Mouse (Mus musculus): ENCODE measurements at regions not wholly inside any gene's neighbourhood (a gene's known extent, or its start where the extent isn't known, plus 50 kb on each side); places are given as distances from the start of the nearest gene placed in this dataset.

GRCm38 (mm10) chr12:26559560-26559959, 90.6 kb downstream of the Cmpk2 start:
- Histone ChIP-seq H3K36me3 (ENCODE audit: control insufficient read depth, insufficient read depth, low read length) (no peaks in the 10 kb centered on the region), H3K27ac (ENCODE audit: insufficient read depth, low read length) (no peak overlapping the region), H3K4me1 (ENCODE audit: control insufficient read depth, insufficient read depth, insufficient read length) (no peaks in the 10 kb centered on the region), H3K27me3 (ENCODE audit: control insufficient read depth, insufficient read depth, low read length) (no peaks in the 10 kb centered on the region), H3K4me3 (ENCODE audit: extremely low read depth, insufficient read depth, insufficient read length) (no peak overlapping the region)
- WGBS = 72% methylated on average over 3 of the region's 3 CpGs
- no peak for TF ChIP-seq POLR2A (IDR thresholded peaks at IDR 0.05; ENCODE audit: low read depth, low read length)
- TF ChIP-seq CTCF (IDR thresholded peaks at IDR 0.05; ENCODE audit: extremely low read depth, insufficient read depth, insufficient read length, insufficient replicate concordance) = no peak
- DNase-seq (ENCODE audit: low read depth in 1 of 2, low spot score in 2 of 2) = no peak

GRCm38 (mm10) chr12:26557411-26557810, 88.4 kb downstream of the Cmpk2 start:
- TF ChIP-seq POLR2A (IDR thresholded peaks at IDR 0.05; ENCODE audit: low read depth, low read length) = no peak
- no peak for TF ChIP-seq CTCF (IDR thresholded peaks at IDR 0.05; ENCODE audit: extremely low read depth, insufficient read depth, insufficient read length, insufficient replicate concordance)
- Histone ChIP-seq H3K36me3 (ENCODE audit: control insufficient read depth, insufficient read depth, low read length) (no peaks in the 10 kb centered on the region), H3K27ac (ENCODE audit: insufficient read depth, low read length) (no peak overlapping the region), H3K4me3 (ENCODE audit: extremely low read depth, insufficient read depth, insufficient read length) (no peak overlapping the region), H3K27me3 (ENCODE audit: control insufficient read depth, insufficient read depth, low read length) (no peaks in the 10 kb centered on the region), H3K4me1 (ENCODE audit: control insufficient read depth, insufficient read depth, insufficient read length) (no peaks in the 10 kb centered on the region)
- 19% methylated on average over 4 of the region's 4 CpGs for WGBS
- DNase-seq (ENCODE audit: low read depth in 1 of 2, low spot score in 2 of 2) = no peak

- Histone ChIP-seq H3K27ac (ENCODE audit: insufficient read depth, low read length) (no peak overlapping the region), H3K36me3 (ENCODE audit: control insufficient read depth, insufficient read depth, low read length) (no peaks in the 10 kb centered on the region), H3K27me3 (ENCODE audit: control insufficient read depth, insufficient read depth, low read length) (no peaks in the 10 kb centered on the region), H3K4me3 (ENCODE audit: extremely low read depth, insufficient read depth, insufficient read length) (no peak overlapping the region), H3K4me1 (ENCODE audit: control insufficient read depth, insufficient read depth, insufficient read length) (no peaks in the 10 kb centered on the region)
- TF ChIP-seq POLR2A (IDR thresholded peaks at IDR 0.05; ENCODE audit: low read depth, low read length) (no peak), CTCF (IDR thresholded peaks at IDR 0.05; ENCODE audit: extremely low read depth, insufficient read depth, insufficient read length, insufficient replicate concordance) (no peak)
- WGBS = 71% methylated on average over 10 of the region's 10 CpGs
- no peak for DNase-seq (ENCODE audit: low read depth in 1 of 2, low spot score in 2 of 2)
Observed at GRCm38 (mm10) chr12:26551168-26551926, 82.3 kb downstream of the Cmpk2 start.

- H3K36me3 ChIP-seq (ENCODE audit: control insufficient read depth, insufficient read depth, low read length) = no peaks in the 10 kb centered on the region
- no peaks in the 10 kb centered on the region for H3K4me1 ChIP-seq (ENCODE audit: control insufficient read depth, insufficient read depth, insufficient read length)
- 52% methylated on average over 1 of the region's 1 CpGs for WGBS
- H3K4me3 ChIP-seq (ENCODE audit: extremely low read depth, insufficient read depth, insufficient read length) = no peak overlapping the region
- H3K27me3 ChIP-seq (ENCODE audit: control insufficient read depth, insufficient read depth, low read length) = no peaks in the 10 kb centered on the region
- TF ChIP-seq POLR2A (IDR thresholded peaks at IDR 0.05; ENCODE audit: low read depth, low read length) (no peak), CTCF (IDR thresholded peaks at IDR 0.05; ENCODE audit: extremely low read depth, insufficient read depth, insufficient read length, insufficient replicate concordance) (no peak)
- H3K27ac ChIP-seq (ENCODE audit: insufficient read depth, low read length) = no peak overlapping the region
- DNase-seq (ENCODE audit: low read depth in 1 of 2, low spot score in 2 of 2) = no peak
Observed at GRCm38 (mm10) chr12:26547466-26547865, 78.5 kb downstream of the Cmpk2 start.

DNA sequence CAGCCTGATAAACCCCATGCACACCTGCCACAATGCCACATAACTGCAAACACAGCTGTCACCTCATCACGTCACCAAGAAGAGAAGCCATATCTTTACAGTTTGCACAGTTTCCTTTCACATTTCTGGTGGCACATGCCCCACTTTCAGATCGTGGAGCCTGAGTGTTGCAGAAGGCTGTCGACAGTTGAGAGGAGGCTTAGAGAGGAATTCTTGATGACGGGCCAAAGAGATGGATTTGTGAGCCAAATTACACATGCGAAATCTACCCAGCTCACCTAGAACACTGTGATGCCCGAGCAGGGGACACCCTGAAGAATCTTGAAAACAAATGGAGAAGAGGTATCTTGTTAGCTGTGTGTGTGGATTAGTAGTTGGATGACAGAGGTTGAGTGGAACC, 77.4 kb downstream of the Cmpk2 start:
- Histone ChIP-seq H3K27me3 (ENCODE audit: control insufficient read depth, insufficient read depth, low read length) (no peaks in the 10 kb centered on the region), H3K36me3 (ENCODE audit: control insufficient read depth, insufficient read depth, low read length) (no peaks in the 10 kb centered on the region), H3K27ac (ENCODE audit: insufficient read depth, low read length) (no peak overlapping the region), H3K4me1 (ENCODE audit: control insufficient read depth, insufficient read depth, insufficient read length) (no peaks in the 10 kb centered on the region), H3K4me3 (ENCODE audit: extremely low read depth, insufficient read depth, insufficient read length) (no peak overlapping the region)
- DNase-seq (ENCODE audit: low read depth in 1 of 2, low spot score in 2 of 2) = no peak
- TF ChIP-seq CTCF (IDR thresholded peaks at IDR 0.05; ENCODE audit: extremely low read depth, insufficient read depth, insufficient read length, insufficient replicate concordance) (no peak), POLR2A (IDR thresholded peaks at IDR 0.05; ENCODE audit: low read depth, low read length) (no peak)
- 82% methylated on average over 6 of the region's 6 CpGs for WGBS

DNA sequence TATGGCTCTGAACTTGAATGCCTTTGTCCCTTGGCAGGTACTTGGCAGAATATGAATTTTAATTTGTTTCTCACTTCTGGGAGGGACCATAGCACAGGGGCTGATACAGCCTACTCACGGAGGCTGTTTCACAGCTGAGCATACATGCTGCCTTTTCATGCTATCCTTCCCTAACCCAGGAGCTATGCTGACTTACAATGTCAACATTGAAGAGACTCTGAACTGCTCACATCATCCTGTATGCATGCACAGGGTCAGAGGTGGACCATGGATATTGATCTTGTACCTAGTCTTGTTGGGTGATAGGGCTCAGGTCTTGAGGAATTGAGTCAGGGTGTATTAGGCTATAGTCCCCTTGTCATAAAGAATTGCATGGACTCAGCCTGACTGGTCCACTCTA, 74.5 kb downstream of the Cmpk2 start:
- WGBS = 82% methylated on average over 1 of the region's 1 CpGs
- no peak overlapping the region for H3K4me3 ChIP-seq (ENCODE audit: extremely low read depth, insufficient read depth, insufficient read length)
- TF ChIP-seq POLR2A (IDR thresholded peaks at IDR 0.05; ENCODE audit: low read depth, low read length) = no peak
- TF ChIP-seq CTCF (IDR thresholded peaks at IDR 0.05; ENCODE audit: extremely low read depth, insufficient read depth, insufficient read length, insufficient replicate concordance) = no peak
- H3K4me1 ChIP-seq (ENCODE audit: control insufficient read depth, insufficient read depth, insufficient read length) = no peaks in the 10 kb centered on the region
- H3K27ac ChIP-seq (ENCODE audit: insufficient read depth, low read length) = no peak overlapping the region
- no peaks in the 10 kb centered on the region for H3K27me3 ChIP-seq (ENCODE audit: control insufficient read depth, insufficient read depth, low read length)
- H3K36me3 ChIP-seq (ENCODE audit: control insufficient read depth, insufficient read depth, low read length) = no peaks in the 10 kb centered on the region
- no peak for DNase-seq (ENCODE audit: low read depth in 1 of 2, low spot score in 2 of 2)

GRCm38 (mm10) chr12:26542451-26542850, 73.4 kb downstream of the Cmpk2 start:
- WGBS = 65% methylated on average over 2 of the region's 2 CpGs
- no peaks in the 10 kb centered on the region for H3K27me3 ChIP-seq (ENCODE audit: control insufficient read depth, insufficient read depth, low read length)
- no peak for DNase-seq (ENCODE audit: low read depth in 1 of 2, low spot score in 2 of 2)
- H3K4me3 ChIP-seq (ENCODE audit: extremely low read depth, insufficient read depth, insufficient read length) = no peak overlapping the region
- no peak for TF ChIP-seq CTCF (IDR thresholded peaks at IDR 0.05; ENCODE audit: extremely low read depth, insufficient read depth, insufficient read length, insufficient replicate concordance)
- no peak overlapping the region for H3K27ac ChIP-seq (ENCODE audit: insufficient read depth, low read length)
- no peaks in the 10 kb centered on the region for H3K4me1 ChIP-seq (ENCODE audit: control insufficient read depth, insufficient read depth, insufficient read length)
- no peaks in the 10 kb centered on the region for H3K36me3 ChIP-seq (ENCODE audit: control insufficient read depth, insufficient read depth, low read length)
